Mouse (Mus musculus) urinary bladder, postnatal 36 days (tissue): ENCODE data around the gene Shisa4.
"Not testable (repeated sequence)": the region's sequence is repeated elsewhere in the genome, so short reads cannot be mapped to it uniquely, and the experiment has no call there.

Source experiments
- DNase-seq, 2 experiments: peaks; one replicate each; pipeline ENCODE4 v3.0.0; 2022; ENCODE audit warnings: low spot score in 2 of 2, mixed read lengths in 1 of 2

Gene Shisa4

DNA sequence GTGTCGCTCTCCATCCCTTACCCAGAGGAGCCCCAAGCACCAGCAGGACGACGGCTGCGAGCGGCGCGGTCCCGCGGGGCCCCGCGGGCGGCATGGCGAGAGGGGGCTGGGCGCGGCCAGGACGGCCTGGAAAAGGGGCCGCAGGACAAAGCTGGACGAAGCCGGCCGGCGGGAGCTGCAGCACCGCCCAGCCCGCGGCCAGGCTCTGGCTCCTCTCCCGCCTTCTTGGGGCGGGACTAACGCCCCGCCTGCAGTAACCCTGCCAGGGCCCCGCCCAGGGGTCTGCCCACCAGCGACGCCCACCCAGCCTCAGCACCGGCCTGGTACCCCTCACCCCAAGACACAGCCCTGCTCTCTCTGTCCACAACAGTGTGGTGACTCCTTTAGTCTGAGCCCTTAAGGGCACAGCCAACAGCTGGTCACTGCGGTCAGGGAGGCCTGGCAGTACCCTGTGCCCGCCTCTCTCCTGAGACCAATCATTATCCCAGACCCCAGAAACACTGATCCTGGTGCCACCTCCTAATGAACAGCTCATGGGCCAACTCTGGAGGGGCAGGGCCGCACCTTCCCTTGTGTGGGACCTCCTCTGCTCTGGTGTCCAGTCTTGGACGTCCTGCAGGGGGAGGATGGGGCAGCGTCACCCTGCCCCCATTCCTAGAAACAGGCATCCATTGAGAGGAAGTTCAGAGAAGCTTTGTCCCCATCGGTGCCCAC, at the start of gene Shisa4:
TSS of gene Shisa4 (minus strand) at position 370 of the 714 bp plus-strand sequence.
- DNase-seq = peak in 1 of 2 experiments; percentile 40

GRCm38 (mm10) chr1:135422772-135423171, 47.7 kb upstream of the Shisa4 start:
- no peak for DNase-seq

DNA sequence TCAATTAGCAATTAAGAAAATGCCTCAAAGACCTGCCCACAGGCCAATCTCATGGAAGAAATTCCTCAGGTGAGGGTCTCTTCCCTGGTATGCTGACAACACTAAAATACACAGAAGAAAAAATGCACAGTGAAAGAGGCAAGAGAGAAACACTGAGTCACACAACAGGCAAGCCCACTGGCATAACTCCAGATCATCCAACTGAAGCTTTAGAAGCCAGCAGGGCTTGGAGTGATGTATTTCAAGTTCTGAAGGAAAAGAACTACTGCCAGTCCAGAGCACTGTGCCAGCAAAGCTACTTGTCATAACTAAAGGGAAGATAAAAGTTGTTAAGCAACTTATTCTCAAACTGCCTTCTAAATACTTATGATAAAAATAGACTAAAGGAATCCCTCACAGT, 39.0 kb upstream of the Shisa4 start:
- DNase-seq = peak in 1 of 2 experiments; percentile 10

DNA sequence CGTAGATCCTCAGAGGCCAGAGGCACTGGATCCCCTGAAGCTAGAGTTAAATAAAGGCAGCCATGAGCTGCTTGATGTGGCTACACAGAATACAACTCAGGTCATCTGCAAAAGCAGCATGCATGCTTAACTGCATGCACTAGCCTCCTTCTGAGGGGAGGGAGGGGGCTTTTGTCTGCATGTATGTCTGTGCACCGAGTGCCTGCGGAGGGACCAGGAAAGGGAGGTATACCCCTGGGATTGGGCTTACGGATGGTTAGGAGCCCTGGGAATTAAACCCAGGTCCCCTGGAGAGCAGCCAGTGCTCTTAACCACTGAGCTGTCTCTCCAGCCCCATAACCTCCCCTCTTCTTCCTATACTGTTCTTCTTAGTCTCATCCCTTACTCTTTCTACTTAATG, 37.1 kb upstream of the Shisa4 start:
- DNase-seq = no peak

- DNase-seq = peak; percentile 30 to 71
These were observed 35.9 kb upstream of the Shisa4 start for GRCm38 (mm10) chr1:135410967-135411366.

GRCm38 (mm10) chr1:135408973-135409372, 33.9 kb upstream of the Shisa4 start:
- DNase-seq = no peak

DNA sequence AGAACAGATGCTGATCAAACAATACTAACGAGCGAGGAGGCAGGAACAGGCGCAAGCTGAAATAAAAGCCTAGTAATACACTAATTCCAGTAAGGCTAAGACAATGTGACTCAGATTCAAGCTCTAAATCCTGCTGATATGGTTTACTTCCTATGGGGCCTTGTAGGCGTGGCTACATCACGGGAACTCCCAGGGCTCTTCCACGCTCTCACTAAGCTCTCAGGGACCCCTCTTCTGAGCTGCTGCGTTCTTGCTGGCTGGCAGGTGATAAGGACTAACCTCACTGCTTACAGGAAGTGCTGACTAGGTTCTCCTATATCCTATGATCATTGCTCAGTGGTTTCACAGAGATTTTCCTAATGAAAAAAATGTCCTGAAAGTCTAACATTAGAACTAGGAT, 30.3 kb upstream of the Shisa4 start:
- no peak for DNase-seq

DNA sequence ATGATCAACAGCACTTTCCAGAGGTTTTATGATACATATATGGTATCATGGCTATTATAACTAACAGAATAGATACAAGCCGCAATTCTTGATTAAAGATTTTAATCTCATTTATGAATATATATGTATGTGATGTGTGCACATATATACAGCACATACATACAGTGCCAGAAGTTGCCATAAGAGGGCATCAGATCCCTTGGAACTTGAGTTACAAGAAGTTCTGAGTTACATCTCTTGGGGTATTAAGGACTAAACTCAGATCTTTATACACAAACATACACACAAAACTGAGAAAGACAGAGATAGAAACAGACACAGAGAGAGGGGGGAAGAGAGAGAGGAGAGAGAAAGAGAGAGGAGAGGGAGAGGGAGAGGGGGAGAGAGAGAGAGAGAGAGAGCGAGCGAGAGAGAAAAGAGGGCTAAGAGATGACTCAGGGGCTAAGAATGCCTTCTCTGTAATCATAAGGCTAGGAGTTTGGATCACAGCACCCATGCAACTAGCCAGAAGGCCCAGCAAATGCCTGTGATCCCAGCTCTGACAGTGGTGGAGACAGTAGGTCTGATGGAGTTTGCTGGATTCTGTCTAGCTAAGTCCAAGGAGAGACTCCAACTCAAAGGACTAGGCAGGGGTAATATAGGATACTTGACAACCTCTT, 26.5 kb upstream of the Shisa4 start:
- DNase-seq = no peak

DNA sequence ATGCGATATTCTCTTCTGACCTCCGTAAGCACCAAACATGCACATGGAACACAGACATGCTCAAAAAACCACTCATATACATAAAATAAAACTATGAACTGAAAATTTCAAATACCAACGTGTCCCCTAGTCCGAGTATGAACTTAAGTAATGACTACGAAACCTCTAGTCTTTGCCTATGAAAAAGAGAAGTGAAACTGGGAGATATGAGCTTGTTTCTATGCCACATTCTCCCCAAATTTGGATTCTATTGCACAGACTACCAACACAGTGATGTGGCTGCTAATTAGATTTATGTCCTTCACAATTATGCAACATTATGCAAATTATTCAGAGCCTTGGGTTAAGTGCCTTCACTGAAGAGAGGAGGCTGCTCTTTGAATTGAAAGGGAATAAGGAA, 24.4 kb upstream of the Shisa4 start:
- DNase-seq = no peak

- DNase-seq = no peak
These were observed 10.1 kb upstream of the Shisa4 start for GRCm38 (mm10) chr1:135385161-135385560.

- no peak for DNase-seq
These were observed 9.1 kb upstream of the Shisa4 start for GRCm38 (mm10) chr1:135384171-135384570.

GRCm38 (mm10) chr1:135381560-135381959, 6.5 kb upstream of the Shisa4 start:
- not testable (repeated sequence) for DNase-seq

GRCm38 (mm10) chr1:135380071-135380991, 5.3 kb upstream of the Shisa4 start:
- no peak for DNase-seq

DNA sequence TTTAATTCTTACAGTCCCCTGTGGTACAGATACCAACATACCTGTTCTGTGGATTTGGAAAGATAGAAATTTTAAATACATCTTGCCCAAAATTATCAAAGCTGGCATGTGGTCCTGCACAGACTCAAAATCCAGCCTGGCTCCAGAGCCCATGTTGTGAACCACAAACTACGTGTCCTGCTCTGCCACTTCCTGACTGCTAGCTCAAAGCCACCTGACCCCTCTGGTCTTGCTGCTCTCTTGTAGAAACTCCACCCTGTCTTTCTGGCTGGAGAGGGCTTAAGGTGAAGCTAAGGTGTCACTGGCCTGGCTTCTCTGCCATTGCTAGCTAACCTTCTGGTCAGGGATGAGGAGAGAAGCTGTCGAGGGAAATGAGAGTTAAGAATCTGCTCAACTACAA, 4.0 kb upstream of the Shisa4 start:
- DNase-seq = no peak

DNA sequence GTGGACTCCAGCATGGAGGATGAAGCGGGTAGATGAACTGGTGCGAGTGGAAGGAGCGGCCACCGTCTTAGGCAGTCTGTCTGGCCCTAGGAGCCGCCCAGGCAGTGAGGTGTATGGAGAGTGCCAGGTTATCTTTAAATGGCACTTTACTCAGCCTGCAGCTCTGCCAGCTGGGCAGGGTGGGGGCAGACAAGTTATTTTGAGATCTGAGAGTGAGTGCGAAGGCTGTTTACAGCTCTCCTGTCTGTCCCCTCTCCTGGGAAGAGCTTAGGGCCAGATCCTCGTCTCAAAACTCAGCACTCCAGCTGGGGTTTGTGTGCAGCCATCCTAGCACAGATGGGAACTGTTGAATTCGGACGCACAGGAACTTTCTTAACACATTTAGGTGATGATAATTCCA, 3.5 kb upstream of the Shisa4 start:
- no peak for DNase-seq

DNA sequence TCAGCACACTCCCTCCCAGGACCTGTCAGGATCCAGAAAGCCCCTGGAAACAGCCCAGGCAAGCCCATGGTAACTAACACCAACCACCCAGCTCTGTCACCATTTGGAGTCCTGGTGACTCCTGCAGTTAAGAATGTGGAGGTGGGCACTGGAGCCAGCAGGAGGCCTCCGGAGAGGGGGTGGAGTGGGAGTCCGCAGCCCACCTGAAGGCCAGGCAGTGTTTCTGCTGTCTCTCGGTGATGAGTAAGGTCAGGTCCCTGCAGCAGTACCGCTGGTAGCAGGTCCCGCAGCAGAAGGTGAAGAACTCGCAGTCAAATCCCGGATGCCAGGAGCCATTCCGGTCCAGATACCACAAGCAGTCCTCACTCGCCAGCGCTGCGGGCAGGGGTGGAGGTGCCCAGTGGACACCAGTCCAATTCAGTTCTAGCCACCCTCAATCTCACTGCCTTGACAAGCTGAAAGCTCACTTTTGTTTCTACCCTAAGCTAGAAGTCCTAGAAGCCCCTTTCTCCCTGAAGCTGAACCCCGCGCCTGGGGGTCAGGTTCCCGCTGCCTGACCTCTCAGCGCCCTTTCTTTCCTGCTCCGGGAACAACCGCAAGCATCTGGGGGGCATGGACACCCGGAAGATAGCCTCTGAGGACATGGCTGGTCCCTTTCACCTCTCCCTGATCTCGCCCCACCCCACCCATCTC, 716 bp downstream of the Shisa4 start:
- DNase-seq = no peak

DNA sequence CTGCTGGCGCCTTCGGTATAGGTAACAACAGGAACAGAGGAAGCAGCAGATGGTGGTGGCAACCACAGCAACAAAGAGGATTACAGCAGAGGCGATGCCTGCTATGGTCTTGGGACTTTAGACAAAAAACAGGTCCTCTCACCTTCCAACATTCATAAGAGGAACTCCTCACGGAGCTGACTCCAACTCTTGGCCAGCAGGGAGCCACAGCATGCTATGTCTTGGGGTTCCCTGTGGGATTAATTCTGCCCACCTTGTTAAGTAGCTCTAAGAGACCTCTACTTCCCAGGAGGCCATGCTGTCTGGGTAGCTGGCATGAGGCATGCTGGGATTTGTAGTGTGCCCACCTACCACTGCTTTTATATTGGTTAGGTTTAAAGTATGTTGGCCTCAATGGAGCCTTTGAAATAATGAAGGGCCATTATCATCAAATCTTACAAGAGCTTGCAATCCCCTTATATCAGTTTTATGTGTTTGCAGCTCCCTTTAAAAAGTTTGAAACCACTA, 1.8 kb downstream of the Shisa4 start:
- DNase-seq = no peak

GRCm38 (mm10) chr1:135369415-135369814, 5.6 kb downstream of the Shisa4 start:
- DNase-seq = no peak

DNA sequence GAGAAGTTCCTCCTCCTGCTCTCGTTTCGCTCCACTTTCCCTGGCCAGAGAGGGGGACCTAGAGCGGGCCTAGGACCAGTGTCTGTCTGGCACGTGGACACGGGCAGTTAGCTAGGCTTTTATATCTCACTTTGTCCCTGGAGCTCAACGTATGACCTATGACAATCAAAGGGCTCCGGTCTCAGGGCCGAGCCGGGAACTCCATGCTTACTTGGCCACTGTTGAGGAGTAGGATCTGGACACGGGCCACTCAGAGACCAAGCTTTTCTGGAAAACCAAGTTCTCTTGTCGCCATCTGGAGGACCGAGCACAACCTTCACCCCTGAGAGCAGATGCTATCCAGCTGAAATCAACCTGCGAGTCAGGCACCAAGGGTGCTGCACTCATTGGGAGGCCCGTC, 6.1 kb downstream of the Shisa4 start:
- peak; percentile 40 to 62 for DNase-seq

DNA sequence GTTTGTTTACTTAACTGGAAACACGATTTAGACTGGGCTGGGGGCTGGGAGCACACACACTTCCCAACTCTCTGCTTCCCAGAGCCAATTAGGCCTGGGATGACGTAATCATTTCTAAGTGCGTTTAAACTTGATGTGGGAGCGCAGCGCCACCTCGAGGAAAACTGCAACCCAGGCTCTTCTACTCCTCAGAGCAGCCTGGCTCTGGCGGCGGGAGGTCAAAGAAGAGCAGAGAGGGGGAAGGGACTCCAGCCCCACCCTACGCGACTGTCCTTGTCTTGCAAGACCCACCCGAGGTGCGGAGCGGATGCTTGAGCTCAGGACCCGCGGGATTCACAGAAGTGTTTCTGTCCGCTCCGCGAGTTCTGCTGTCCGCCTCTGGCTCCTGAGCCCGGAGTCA, 6.8 kb downstream of the Shisa4 start:
- DNase-seq = peak; percentile 81 to 86

GRCm38 (mm10) chr1:135367595-135367994, 7.4 kb downstream of the Shisa4 start:
- DNase-seq = no peak

DNA sequence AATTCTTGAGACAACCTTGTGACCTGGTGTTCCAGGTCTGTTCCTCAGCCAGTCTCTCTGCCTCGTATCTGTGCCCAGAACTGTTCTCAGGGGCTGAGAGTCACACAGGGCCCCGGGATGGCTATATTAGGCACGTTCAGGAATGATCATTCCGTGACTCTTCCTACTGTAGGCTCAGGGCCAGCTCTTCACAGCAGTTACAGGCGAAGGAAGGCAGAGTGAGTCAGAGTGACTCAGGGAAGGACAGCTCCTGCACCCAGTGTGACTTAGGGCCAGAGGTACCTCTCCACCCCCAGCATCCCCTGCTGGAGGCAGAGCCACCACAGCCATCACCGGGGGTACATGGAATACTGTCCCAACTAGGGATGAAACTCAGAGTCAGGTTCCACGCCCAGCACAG, 8.0 kb downstream of the Shisa4 start:
- no peak for DNase-seq
